Mouse (Mus musculus): ENCODE results near the gene Ifi27.

Gene Ifi27

DNA sequence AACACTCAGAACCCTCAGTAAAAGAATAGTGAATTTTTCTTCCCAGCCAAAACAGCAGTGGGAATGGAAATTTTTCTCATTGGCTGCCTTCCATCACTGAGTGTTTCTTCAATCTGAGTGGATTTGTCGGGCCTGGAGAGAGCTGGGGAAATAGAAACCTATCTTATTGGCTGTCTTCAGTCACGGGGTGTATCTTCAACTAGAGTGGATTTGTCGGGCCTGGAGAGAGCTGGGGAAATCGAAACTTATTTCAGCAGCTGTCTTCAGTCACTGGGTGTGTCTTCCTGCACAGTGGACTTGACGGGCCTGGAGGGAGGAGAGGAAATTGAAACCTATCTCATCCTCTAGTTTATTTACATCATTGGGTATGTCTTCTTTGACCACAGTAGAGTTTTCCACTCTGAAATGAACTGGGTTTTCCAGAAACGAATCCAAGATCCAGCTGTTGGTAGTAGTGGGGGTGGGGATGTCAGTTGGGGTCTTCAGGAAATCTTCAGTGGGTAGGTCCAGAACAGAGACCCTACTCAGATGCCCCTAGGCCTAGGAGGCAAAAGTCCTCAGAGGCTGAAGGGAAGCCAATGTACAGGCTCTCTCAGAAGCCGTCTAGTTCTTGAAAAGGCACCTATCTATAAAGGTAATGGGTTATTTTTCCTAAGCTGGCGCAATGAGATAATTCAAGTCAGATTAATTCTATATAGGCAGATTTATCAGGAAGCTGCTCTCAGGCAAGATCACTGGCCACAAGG lies at the start of gene Ifi27:
Ifi27 (plus strand) TSS at position 226 of the 746 bp plus-strand sequence.
- Histone ChIP-seq H3K27me3 (ENCODE audit: insufficient read depth, low read length) (no peaks in the 10 kb centered on the region), H3K4me1 (replicated peaks; ENCODE audit: low read depth, low read length) (no peaks in the 10 kb centered on the region), H3K36me3 (ENCODE audit: insufficient read depth, low read length) (no peaks in the 10 kb centered on the region), H3K9me3 (ENCODE audit: low read length) (no peaks in the 10 kb centered on the region), H3K4me3 (replicated peaks; ENCODE audit: low read length) (no peak within 1 kb of the TSS)
- TF ChIP-seq NANOG (IDR thresholded peaks at IDR 0.05; ENCODE audit: borderline replicate concordance, low read length) (no peak), CTCF (conservative IDR thresholded peaks at IDR 0.05; ENCODE audit: low read length) (no peak), POU5F1 (IDR thresholded peaks at IDR 0.05; ENCODE audit: borderline replicate concordance, low read length) (no peak)

DNA sequence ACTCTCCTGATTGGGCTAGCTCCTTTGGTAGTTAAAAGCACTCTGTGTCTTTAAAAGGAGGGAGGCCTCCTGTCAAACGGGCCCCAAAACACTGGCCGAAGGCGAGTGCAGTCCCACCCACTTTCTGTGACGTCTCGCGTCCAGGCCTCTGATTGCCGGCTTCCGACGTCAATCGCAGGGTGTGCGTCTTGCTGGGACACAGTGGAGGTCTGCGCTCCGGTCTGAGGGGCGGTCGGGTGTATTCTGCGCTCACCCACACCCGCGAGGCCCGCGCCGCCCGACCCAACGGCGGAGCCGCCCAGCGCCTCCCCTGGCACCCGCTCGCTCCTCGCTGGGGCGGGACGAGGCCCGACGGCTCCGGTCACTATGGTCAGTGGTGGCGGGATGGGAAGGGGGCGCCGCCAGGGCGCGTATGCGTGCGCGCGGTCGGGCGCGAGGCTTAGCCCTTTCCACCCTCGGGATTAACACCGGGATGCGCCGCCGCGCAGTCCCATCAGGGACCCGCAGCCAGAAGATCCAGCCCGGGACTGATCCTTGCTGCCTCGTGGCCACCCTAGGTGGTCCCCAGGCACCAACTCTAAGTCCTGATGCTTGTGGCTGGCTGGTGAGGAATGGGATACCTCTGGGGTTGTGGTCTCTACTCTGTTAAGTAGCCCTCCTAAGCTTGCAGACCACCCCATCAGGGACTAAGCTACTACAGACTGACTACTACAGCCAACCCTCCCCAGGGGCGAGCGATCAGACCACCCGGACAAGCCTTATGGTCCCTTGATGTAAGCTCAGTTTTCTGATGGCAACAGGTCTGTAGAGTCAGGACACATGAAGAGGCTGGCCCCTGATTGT lies 45.3 kb upstream of the Ifi27 start, which contains the start of gene Otub2:
Otub2 (plus strand) TSS at position 178 of the 843 bp plus-strand sequence.
- Histone ChIP-seq H3K4me1 (replicated peaks; ENCODE audit: low read depth, low read length) (peaks cover 9% of the 10 kb centered on the region), H3K9me3 (ENCODE audit: low read length) (no peaks in the 10 kb centered on the region), H3K36me3 (ENCODE audit: insufficient read depth, low read length) (no peaks in the 10 kb centered on the region; the same call in 1 of the 2 replicates), H3K27me3 (ENCODE audit: insufficient read depth, low read length) (peaks cover 10% of the 10 kb centered on the region), H3K4me3 (replicated peaks; ENCODE audit: low read length) (peak within 1 kb of the TSS; percentile 89)
- no peak for TF ChIP-seq POU5F1 (IDR thresholded peaks at IDR 0.05; ENCODE audit: borderline replicate concordance, low read length)
- TF ChIP-seq NANOG (IDR thresholded peaks at IDR 0.05; ENCODE audit: borderline replicate concordance, low read length), result no peak
- no peak for TF ChIP-seq CTCF (conservative IDR thresholded peaks at IDR 0.05; ENCODE audit: low read length)

DNA sequence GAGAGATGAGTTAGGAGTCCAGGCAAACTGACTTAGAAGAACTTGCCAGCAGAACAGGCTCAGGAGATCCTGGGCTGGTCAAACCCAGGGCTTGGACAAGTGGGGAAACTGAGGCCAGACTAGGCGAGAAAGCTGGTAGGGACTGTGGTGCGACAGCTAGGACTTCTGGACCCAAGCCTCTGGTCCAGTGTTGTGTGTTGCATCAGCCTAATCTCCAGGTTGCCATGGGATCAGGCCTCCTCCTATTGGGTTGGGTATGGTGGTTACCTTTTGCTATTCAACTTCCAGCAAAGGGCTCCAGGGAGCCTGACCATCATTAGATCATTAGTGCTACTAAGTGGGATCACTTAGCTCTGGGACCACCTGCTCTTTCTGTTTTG lies 44.7 kb upstream of the Ifi27 start:
- Histone ChIP-seq H3K4me3 (replicated peaks; ENCODE audit: low read length) (peak overlapping the region; percentile 89), H3K27me3 (ENCODE audit: insufficient read depth, low read length) (peaks cover 10% of the 10 kb centered on the region), H3K4me1 (replicated peaks; ENCODE audit: low read depth, low read length) (peaks cover 13% of the 10 kb centered on the region), H3K36me3 (ENCODE audit: insufficient read depth, low read length) (no peaks in the 10 kb centered on the region; the same call in 1 of the 2 replicates), H3K9me3 (ENCODE audit: low read length) (no peaks in the 10 kb centered on the region)
- TF ChIP-seq NANOG (IDR thresholded peaks at IDR 0.05; ENCODE audit: borderline replicate concordance, low read length), result no peak
- TF ChIP-seq CTCF (conservative IDR thresholded peaks at IDR 0.05; ENCODE audit: low read length), result no peak
- TF ChIP-seq POU5F1 (IDR thresholded peaks at IDR 0.05; ENCODE audit: borderline replicate concordance, low read length), result no peak

DNA sequence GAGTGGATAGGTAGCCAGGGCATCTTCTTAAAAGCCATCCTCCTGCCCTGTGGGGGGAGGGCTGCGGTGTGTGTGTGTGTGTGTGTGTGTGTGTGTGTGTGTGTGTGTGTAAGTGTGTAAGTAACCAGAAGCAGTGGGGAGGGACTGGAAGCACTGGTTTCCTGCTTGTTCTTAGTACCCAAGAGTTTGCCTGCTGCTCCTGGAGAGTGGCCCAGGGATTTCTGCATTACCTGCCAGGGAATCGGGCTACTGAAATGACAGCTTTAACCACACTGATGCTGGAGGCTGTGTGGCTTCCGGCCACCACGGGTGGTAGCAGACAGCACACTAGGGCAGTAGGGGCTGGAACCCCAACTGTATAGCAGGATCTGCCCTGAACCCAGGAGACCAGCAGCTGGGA lies 44.0 kb upstream of the Ifi27 start:
- no peaks in the 10 kb centered on the region for H3K9me3 ChIP-seq (ENCODE audit: low read length)
- H3K27me3 ChIP-seq (ENCODE audit: insufficient read depth, low read length), result peaks cover 10% of the 10 kb centered on the region
- no peak overlapping the region for H3K4me3 ChIP-seq (replicated peaks; ENCODE audit: low read length)
- H3K4me1 ChIP-seq (replicated peaks; ENCODE audit: low read depth, low read length), result peaks cover 13% of the 10 kb centered on the region
- TF ChIP-seq POU5F1 (IDR thresholded peaks at IDR 0.05; ENCODE audit: borderline replicate concordance, low read length) (no peak), CTCF (conservative IDR thresholded peaks at IDR 0.05; ENCODE audit: low read length) (no peak), NANOG (IDR thresholded peaks at IDR 0.05; ENCODE audit: borderline replicate concordance, low read length) (no peak)
- no peaks in the 10 kb centered on the region; the same call in 1 of the 2 replicates for H3K36me3 ChIP-seq (ENCODE audit: insufficient read depth, low read length)

DNA sequence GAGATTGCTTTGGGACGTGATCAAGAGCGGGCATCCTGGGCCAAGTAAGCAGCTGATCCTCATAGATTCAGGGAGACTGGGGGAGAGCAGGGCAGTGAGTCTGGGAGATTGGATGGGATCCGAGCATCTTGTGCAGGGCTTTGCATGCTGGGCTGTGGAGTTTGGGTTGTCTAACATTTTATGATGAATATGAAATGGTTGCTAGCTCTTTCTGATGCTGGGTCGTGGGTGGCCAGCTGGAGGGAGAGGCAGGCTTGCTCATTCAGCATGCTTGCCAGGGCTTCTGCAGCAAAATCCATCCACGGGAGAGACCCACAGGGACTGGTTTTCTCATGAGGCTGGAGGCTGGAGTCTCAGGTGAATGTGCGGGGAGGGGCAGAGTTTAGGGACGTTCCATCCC lies 42.9 kb upstream of the Ifi27 start:
- no peaks in the 10 kb centered on the region for H3K9me3 ChIP-seq (ENCODE audit: low read length)
- peaks cover 13% of the 10 kb centered on the region for H3K4me1 ChIP-seq (replicated peaks; ENCODE audit: low read depth, low read length)
- no peak for TF ChIP-seq NANOG (IDR thresholded peaks at IDR 0.05; ENCODE audit: borderline replicate concordance, low read length)
- no peak for TF ChIP-seq CTCF (conservative IDR thresholded peaks at IDR 0.05; ENCODE audit: low read length)
- no peak for TF ChIP-seq POU5F1 (IDR thresholded peaks at IDR 0.05; ENCODE audit: borderline replicate concordance, low read length)
- H3K27me3 ChIP-seq (ENCODE audit: insufficient read depth, low read length), result peaks cover 10% of the 10 kb centered on the region
- no peak overlapping the region for H3K4me3 ChIP-seq (replicated peaks; ENCODE audit: low read length)
- no peaks in the 10 kb centered on the region; the same call in 1 of the 2 replicates for H3K36me3 ChIP-seq (ENCODE audit: insufficient read depth, low read length)

DNA sequence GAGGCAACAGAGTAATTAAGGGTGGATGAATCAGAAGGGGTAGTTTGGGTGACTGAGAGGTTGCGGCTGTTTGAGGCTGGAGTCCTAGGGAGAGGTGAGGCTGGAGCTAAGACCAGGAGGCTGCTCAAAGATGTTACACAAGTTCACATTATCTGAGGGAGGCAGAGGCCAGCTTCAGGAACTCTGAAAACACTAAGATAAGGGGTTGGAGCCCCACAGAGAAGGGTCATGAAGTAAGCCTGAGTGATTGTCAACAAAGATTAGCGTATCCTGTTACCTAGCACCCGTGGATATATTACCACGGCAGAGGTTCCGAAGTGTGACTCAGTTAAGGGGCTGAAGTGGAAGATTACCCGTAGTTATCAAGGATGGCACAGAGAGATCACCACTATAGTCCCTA lies 40.5 kb upstream of the Ifi27 start:
- peaks cover 10% of the 10 kb centered on the region for H3K27me3 ChIP-seq (ENCODE audit: insufficient read depth, low read length)
- peaks cover 19% of the 10 kb centered on the region for H3K4me1 ChIP-seq (replicated peaks; ENCODE audit: low read depth, low read length)
- no peaks in the 10 kb centered on the region; the same call in 1 of the 2 replicates for H3K36me3 ChIP-seq (ENCODE audit: insufficient read depth, low read length)
- TF ChIP-seq CTCF (conservative IDR thresholded peaks at IDR 0.05; ENCODE audit: low read length) (no peak), NANOG (IDR thresholded peaks at IDR 0.05; ENCODE audit: borderline replicate concordance, low read length) (no peak), POU5F1 (IDR thresholded peaks at IDR 0.05; ENCODE audit: borderline replicate concordance, low read length) (no peak)
- H3K9me3 ChIP-seq (ENCODE audit: low read length), result no peaks in the 10 kb centered on the region
- H3K4me3 ChIP-seq (replicated peaks; ENCODE audit: low read length), result no peak overlapping the region

DNA sequence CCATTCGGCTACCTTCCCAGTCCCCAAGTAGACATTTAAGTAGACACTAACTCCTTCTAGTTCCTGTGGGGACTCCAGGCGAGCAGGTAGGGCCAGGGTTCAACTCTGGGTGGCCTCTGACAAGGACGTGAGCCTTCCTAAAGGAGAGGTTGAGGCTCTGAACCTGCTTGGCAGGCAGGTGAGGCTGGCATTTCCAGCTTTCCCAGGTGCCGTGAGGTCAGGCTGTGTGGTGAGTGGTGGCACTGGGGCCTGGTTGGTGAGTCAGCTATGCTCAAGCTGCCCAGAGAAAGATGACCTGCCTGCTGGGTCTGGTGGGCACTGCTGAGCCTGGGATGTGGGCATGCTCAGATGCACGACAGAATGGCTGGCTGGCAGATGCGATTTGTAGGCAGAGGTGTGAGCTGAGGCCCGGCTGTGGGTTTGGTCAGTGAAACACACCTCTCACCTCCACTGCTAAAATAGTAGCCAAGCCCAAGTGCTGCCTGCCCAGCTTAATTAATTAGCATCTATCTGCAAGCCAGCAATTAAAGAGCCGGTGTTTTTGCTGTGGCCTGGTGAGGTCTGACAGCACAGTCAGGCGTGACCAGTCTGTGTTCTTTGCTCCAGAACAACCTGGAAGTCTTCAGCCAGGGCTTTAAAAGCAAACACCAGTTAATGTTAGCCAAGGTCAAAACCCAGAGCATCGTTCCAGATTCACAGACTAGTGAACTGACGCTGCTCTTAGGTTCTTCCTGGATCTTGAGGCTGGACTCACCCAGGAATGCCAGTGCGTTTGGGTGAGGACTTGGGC lies 38.3 kb upstream of the Ifi27 start:
- Histone ChIP-seq H3K9me3 (ENCODE audit: low read length) (no peaks in the 10 kb centered on the region), H3K36me3 (ENCODE audit: insufficient read depth, low read length) (no peaks in the 10 kb centered on the region; the same call in 1 of the 2 replicates), H3K4me1 (replicated peaks; ENCODE audit: low read depth, low read length) (peaks cover 11% of the 10 kb centered on the region), H3K27me3 (ENCODE audit: insufficient read depth, low read length) (no peaks in the 10 kb centered on the region), H3K4me3 (replicated peaks; ENCODE audit: low read length) (no peak overlapping the region)
- TF ChIP-seq POU5F1 (IDR thresholded peaks at IDR 0.05; ENCODE audit: borderline replicate concordance, low read length) (no peak), NANOG (IDR thresholded peaks at IDR 0.05; ENCODE audit: borderline replicate concordance, low read length) (no peak), CTCF (conservative IDR thresholded peaks at IDR 0.05; ENCODE audit: low read length) (no peak)

All from E14TG2a.4 (cell line).